Mouse (Mus musculus) limb, embryonic 10.5 days (tissue): ENCODE results near the gene Wnt9a. TPM values are rescaled to one million over a fixed set of nuclear protein-coding genes. Genes with fewer than 3 reads are reported as not detected.
A peak's percentile ranks its signal among the peaks of the same experiment; 100 is the strongest.
"Not testable (repeated sequence)": the region's sequence is repeated elsewhere in the genome, so short reads cannot be mapped to it uniquely, and the experiment has no call there.

ENCODE experiments used
- DNase-seq: peaks from one replicate; pipeline ENCODE4 v3.0.0-alpha.2; 2017; ENCODE audit warnings: low spot score
- H3K27ac ChIP-seq: fragments of 300-500 bp; sonication (generic); 2 replicates; pipeline ENCODE4 v1.5.1; 2016; ENCODE audit warnings: mild to moderate bottlenecking
- H3K27me3 ChIP-seq: fragments of 300-500 bp; sonication (generic); 2 replicates; pipeline ENCODE4 v1.6.1; 2016; ENCODE audit warnings: low read depth, mild to moderate bottlenecking; ENCODE audit not compliant: poor library complexity, severe bottlenecking
- H3K36me3 ChIP-seq: fragments of 300-500 bp; sonication (generic); 2 replicates; pipeline ENCODE4 v1.6.1; 2016; ENCODE audit warnings: mild to moderate bottlenecking, moderate library complexity
- H3K4me1 ChIP-seq: fragments of 300-500 bp; sonication (generic); 2 replicates; pipeline ENCODE4 v1.6.1; 2016
- H3K4me3 ChIP-seq: fragments of 300-500 bp; sonication (generic); 2 replicates; pipeline ENCODE4 v1.5.1; 2016; ENCODE audit warnings: mild to moderate bottlenecking, moderate library complexity
- H3K9me3 ChIP-seq: fragments of 300-500 bp; sonication (generic); replicated peaks from 2 replicates; pipeline ENCODE4 v1.6.1; 2016; ENCODE audit warnings: mild to moderate bottlenecking
- WGBS: fragments of 180-500 bp; shearing (Covaris S2); methylation state at CpG from one replicate; pipeline ENCODE4 v1.1.7; 2016; 5-methylcytosine and 5-hydroxymethylcytosine counted together
- polyA plus RNA-seq: library from polyadenylated mRNA; unstranded; fragments of >200 nt; fragmentation: Nextera tagmentation; extraction: Ambion mirVana; gene quantifications from 2 replicates; pipeline ENCODE4 v1.2.1, GENCODE M21; 2016

Gene Wnt9a
- polyA plus RNA-seq, 1 experiment from 2014 or later = 1.8 TPM

DNA sequence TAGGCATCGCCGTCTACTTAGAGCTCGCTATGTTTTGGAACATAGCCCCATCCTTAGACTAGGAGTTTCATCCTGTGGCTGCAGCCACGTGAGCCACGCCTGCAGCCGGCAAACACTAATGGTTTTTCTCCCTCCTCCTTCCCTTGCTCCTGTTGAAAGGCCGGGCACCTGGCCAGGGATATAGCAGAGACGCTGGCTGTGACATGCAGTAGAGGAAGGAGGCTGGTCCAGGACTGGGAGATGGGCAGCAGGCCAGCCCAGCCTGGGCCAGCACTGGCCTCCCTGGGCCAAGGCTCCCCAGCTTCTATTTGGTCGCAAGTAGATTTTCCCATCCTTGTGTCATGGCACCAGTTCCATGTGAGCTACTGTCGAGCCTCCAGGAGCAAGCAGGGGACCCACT, 23.8 kb upstream of the Wnt9a start:
- H3K9me3 ChIP-seq = no peaks in the 10 kb centered on the region
- no peaks in the 10 kb centered on the region for H3K36me3 ChIP-seq
- H3K4me1 ChIP-seq = no peaks in the 10 kb centered on the region; the same call in 1 of the 2 replicates
- H3K27me3 ChIP-seq = peaks cover 90% of the 10 kb centered on the region
- DNase-seq = no peak
- 90% methylated on average over 10 of the region's 10 CpGs for WGBS
- no peak overlapping the region for H3K4me3 ChIP-seq
- H3K27ac ChIP-seq = no peak overlapping the region

DNA sequence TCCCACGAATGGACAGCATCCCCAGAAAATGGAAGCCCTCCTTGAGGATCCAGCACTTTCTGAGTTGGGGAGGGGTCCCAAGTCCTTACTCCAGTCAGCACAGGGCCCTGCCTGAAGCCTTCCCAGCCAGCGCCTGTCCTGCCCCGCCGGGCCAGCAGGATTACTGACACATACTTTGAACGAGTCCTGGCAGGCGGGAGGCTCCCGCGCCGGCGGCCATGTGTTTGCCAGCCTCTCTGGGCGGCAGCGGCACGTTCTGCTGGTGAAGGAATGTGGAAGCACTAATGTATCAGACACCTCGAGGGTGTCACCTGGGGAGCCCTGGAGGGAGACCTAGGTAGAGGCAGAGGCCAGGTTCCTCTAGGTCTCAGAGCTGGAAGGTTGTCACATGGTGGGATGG, 22.6 kb upstream of the Wnt9a start:
- Histone ChIP-seq H3K27me3 (peaks cover 94% of the 10 kb centered on the region), H3K4me3 (no peak overlapping the region), H3K36me3 (no peaks in the 10 kb centered on the region), H3K9me3 (no peaks in the 10 kb centered on the region), H3K27ac (no peak overlapping the region), H3K4me1 (peaks cover 8% of the 10 kb centered on the region)
- DNase-seq = no peak
- 25% methylated on average over 14 of the region's 14 CpGs for WGBS

DNA sequence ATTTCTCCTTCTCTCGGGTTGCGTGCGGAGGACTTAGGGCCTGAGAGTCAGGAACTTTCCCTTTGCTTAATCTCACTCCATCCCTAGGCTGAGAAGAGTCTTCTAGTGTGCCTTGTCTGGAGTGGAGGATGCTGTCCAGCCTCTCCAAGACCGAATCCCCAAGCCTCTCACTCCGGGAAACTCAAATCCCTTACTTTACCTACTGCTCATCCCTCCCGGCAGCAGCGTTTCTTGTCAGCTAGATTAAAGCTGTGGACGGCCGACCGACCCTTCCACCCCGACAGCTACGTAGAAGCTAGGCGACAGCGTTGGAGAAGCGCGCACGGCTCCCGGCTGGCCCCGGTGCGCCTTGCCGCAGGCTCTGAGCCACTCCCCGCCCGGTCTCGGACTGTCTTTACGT, 17.0 kb upstream of the Wnt9a start:
- no peaks in the 10 kb centered on the region for H3K9me3 ChIP-seq
- DNase-seq = peak; percentile 64
- H3K27me3 ChIP-seq = peaks cover 97% of the 10 kb centered on the region
- H3K4me3 ChIP-seq = peak overlapping the region; percentile 43; the same call in 1 of the 2 replicates
- H3K4me1 ChIP-seq = peaks cover 23% of the 10 kb centered on the region
- no peak overlapping the region for H3K27ac ChIP-seq
- H3K36me3 ChIP-seq = no peaks in the 10 kb centered on the region
- WGBS = under 1% methylated on average over 25 of the region's 25 CpGs

DNA sequence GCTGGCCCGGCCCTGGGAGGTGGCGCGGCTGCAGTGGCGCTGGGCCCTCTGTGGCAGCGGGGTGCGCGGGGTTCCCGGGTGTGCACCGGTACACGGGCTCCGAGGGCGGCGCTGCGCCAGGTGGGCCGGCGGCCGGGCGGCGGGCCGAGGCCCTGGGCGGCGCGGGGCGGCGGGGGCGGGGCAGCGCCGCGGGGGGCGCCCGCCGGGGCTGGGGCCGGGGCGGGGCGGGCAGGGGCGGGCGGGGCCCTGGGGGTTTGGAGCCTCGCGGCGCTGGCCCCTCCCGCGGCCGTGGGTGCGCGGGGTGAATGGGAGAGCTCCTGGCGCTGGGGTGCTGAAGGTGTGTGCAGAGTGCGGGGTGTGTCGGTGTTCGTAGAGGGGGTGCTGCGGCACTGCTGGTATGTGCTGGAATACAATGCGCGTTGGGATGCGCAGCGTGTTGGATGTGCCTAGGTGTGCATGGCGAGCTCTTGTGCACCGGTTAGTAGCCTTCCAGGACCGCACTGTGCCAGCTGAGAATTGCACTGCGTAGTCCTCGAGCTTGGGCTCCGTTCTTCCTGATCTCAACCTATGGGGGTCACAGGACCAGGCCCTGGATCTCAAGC, 15.9 kb upstream of the Wnt9a start, which contains the start of gene Wnt3a:
Gene Wnt3a, minus strand, starts transcription at position 51 of the 602 bp plus-strand sequence.
- H3K36me3 ChIP-seq = no peaks in the 10 kb centered on the region
- no peaks in the 10 kb centered on the region for H3K9me3 ChIP-seq
- peak within 1 kb of the TSS; percentile 43 for H3K4me3 ChIP-seq
- peaks cover 94% of the 10 kb centered on the region for H3K27me3 ChIP-seq
- H3K4me1 ChIP-seq = peaks cover 23% of the 10 kb centered on the region
- no peak within 1 kb of the TSS for H3K27ac ChIP-seq
- peak; percentile 44 for DNase-seq
- 5% methylated on average over 60 of the region's 60 CpGs for WGBS

DNA sequence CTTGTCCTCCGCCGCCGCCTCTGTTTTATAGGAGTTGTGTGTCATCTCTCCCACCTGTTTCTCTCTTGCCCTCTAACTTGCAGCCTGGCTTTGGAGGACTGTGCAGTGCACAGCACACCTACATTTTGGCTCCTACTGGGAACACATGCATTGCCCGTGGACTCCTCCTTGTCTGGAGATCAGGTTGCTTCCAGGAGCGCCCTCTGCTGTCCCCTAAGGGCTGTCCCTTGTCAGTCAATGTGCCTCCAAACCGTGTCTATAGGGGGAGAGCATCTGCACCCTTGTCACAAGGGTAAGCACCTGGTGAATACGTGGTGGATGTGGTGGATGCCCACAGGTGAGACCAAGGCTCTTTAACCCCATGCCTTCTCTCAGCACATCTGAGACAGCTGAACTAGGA, 13.1 kb upstream of the Wnt9a start:
- H3K36me3 ChIP-seq = no peaks in the 10 kb centered on the region
- no peak overlapping the region for H3K4me3 ChIP-seq
- H3K27ac ChIP-seq = no peak overlapping the region
- no peak for DNase-seq
- peaks cover 21% of the 10 kb centered on the region for H3K4me1 ChIP-seq
- 21% methylated on average over 7 of the region's 7 CpGs for WGBS
- peaks cover 93% of the 10 kb centered on the region for H3K27me3 ChIP-seq
- H3K9me3 ChIP-seq = no peaks in the 10 kb centered on the region

DNA sequence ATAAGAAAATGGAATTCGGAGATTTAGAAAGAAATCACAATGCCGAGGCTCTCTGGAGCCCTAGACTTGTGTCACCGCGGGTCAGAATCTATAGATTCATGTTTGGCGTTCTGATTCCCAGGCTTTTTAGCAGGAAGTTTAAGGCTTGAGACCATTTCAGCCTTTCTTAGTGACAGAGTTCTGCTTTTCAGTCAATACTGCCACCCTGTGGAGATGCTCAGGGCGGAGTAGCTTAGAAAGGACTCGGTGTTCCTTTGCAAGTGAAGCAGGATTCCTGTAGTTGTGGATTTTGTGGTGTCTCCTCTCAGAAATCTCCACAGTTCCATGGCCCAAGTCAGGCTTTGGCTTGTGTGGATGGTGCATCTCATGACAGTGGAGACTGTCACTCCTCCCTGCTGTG, 8.8 kb upstream of the Wnt9a start:
- Histone ChIP-seq H3K36me3 (no peaks in the 10 kb centered on the region), H3K4me3 (no peak overlapping the region), H3K9me3 (no peaks in the 10 kb centered on the region), H3K27ac (no peak overlapping the region), H3K27me3 (peaks cover 84% of the 10 kb centered on the region), H3K4me1 (no peaks in the 10 kb centered on the region)
- no peak for DNase-seq
- 22% methylated on average over 7 of the region's 7 CpGs for WGBS

DNA sequence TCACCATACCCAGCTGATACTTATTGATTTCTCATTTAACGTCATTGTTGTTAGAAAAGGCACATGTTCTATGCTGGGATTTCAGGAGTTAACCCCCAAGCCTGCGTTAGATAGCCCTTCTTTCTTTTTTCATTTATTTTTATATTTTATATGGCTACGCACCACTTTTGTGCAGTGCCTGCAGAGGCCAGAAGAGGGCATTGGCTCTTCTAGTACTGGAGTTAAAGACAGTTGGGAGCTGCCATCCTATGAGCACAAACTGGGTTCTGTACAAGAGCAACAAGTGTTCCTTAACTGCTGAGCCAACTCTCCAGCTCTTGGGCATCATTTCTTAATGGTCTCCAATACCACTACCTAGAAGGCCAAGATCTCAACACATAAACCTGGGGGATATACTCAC, 6.5 kb upstream of the Wnt9a start:
- H3K36me3 ChIP-seq = no peaks in the 10 kb centered on the region
- peaks cover 90% of the 10 kb centered on the region for H3K27me3 ChIP-seq
- peaks cover 9% of the 10 kb centered on the region for H3K4me1 ChIP-seq
- H3K9me3 ChIP-seq = no peaks in the 10 kb centered on the region
- H3K4me3 ChIP-seq = no peak overlapping the region
- 39% methylated on average over 3 of the region's 3 CpGs for WGBS
- DNase-seq = no peak
- H3K27ac ChIP-seq = no peak overlapping the region

DNA sequence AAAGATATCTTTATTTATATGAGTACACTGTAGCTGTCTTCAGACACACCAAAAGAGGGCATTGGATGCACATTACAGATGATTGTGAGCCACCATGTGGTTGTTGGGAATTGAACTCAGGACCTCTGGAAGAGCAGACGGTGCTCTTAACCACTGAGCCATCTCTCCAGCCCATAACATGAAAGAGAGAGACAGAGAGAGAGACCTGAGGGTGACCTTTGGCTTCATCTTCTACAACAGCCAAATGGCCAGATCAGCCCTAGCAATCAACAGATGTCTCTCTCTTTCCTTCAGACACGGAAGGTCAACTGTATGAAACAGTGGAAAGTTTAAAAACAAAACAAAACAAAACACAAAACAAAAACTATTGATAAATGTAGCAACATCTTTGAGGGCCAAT, 5.7 kb upstream of the Wnt9a start:
- DNase-seq, H3K4me3 ChIP-seq, H3K9me3 ChIP-seq, H3K36me3 ChIP-seq, H3K27ac ChIP-seq: not testable (repeated sequence)
- Histone ChIP-seq H3K4me1 (peaks cover 18% of the 10 kb centered on the region), H3K27me3 (peaks cover 91% of the 10 kb centered on the region)
- 60% methylated on average over 2 of the region's 2 CpGs for WGBS

DNA sequence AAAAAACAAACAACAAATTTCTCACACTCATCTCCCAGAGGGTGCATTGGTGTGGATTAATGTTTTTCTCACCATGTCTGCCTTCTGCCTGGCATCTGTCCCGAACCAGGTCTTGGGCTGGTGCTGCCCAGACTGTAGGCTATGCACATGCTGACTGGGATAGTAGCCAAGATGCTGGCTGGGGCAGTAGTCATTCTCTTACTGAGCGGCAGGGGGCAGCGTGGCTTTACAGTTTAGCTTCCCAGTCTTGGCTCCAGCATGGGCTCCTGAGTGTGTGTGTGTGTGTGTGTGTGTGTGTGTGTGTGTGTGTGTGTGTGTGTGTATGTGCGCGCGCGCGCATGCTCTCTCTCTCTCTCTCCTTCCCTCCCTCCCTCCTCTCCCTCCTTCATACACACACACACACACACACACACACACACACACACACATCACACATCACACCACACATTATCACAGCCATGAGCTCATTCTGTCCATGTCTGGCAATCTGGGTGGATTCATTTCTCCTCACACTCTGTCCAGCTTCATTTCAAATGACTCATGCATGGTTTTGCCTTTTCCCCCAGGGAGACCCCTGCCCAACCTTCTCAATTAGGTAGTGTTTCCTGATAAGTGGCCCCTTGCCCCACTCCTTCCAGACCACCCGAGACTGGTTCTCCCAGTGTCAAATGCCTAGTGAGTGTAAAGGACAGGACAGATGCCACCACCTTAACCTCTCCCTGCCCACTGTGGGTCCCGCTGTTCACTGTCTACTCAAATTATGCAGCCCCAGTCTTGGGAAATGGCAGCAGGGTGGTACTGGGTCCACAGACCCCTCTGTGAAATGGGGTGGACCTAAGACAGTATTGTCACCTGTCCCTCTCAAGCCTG, 3.8 kb upstream of the Wnt9a start:
- 33% methylated on average over 5 of the region's 10 CpGs for WGBS

DNA sequence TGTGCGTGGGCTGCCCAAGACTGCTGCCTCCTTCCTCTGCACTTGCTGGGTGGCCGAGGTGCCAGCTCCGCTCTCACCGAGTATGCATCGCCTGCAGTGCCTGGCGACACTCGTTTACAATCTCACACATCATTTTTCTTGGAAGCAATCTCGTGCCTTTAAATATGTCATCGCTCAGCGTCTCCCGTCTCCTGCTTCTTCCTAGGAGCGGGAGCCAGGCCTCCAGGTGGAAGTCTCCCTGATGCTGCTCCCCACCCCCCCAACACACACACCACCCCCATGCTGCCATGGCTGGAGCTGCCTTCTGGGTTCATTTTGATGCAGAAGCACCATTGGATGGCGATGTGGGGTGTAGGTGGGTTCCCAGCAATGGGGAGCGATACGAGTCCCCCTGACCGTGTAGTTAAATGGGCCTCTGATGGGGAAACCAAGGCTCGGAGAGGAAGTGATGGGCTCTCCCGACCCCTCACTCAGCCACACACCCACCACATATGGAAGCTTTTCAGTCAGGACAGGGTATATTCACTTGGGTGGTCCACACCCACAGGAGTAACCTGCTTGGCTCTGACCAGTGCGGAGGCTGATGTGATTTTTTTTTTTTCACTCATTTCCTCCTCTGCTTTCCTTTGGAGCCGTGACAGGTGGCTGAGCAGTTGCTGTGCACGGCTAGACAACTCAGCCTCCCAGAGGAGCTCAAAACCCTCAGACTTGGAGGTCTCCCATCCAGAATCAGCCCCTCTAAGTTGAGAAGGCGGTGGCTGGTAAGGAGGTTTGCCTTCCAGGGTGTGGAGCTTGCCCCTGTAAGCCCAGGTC, 1.5 kb upstream of the Wnt9a start:
- Histone ChIP-seq H3K36me3 (no peaks in the 10 kb centered on the region), H3K27ac (no peak overlapping the region), H3K4me1 (peaks cover 57% of the 10 kb centered on the region), H3K4me3 (peak overlapping the region; percentile 69), H3K27me3 (peaks cover 91% of the 10 kb centered on the region), H3K9me3 (no peaks in the 10 kb centered on the region)
- 27% methylated on average over 22 of the region's 22 CpGs for WGBS
- DNase-seq = no peak

More for the DNA sequence above, 3.8 kb upstream of the Wnt9a start:
- Histone ChIP-seq H3K36me3 (no peaks in the 10 kb centered on the region), H3K27me3 (peaks cover 91% of the 10 kb centered on the region), H3K27ac (no peak overlapping the region), H3K9me3 (no peaks in the 10 kb centered on the region), H3K4me3 (no peak overlapping the region), H3K4me1 (peaks cover 34% of the 10 kb centered on the region)
- peak; percentile 81 for DNase-seq

DNA sequence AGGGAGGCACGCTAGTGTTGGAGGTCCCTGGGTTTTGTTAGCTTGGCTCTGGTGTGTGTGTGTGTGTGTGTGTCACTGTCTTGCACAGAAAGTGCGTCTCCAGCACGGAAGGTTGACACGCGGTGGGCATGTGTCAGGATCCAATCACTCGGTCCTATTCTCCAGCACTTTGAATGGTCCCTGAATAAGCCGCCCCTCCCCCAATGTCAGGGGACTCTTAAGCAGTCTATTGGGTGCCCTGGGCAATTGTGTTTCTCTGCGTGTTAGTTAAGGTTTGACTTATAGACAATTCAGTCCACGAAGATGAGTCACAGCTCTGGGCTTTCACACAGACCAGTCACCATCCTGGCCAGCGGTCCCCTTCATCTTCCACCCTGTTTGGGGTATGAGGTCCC, 910 bp upstream of the Wnt9a start:
- Histone ChIP-seq H3K4me1 (peaks cover 57% of the 10 kb centered on the region), H3K27me3 (peaks cover 91% of the 10 kb centered on the region), H3K36me3 (no peaks in the 10 kb centered on the region), H3K27ac (peak overlapping the region; percentile 71; the same call in 1 of the 2 replicates), H3K9me3 (no peaks in the 10 kb centered on the region), H3K4me3 (peak overlapping the region; percentile 69)
- no peak for DNase-seq
- whole genome bisulfite sequencing = 14% methylated on average over 10 of the region's 10 CpGs

DNA sequence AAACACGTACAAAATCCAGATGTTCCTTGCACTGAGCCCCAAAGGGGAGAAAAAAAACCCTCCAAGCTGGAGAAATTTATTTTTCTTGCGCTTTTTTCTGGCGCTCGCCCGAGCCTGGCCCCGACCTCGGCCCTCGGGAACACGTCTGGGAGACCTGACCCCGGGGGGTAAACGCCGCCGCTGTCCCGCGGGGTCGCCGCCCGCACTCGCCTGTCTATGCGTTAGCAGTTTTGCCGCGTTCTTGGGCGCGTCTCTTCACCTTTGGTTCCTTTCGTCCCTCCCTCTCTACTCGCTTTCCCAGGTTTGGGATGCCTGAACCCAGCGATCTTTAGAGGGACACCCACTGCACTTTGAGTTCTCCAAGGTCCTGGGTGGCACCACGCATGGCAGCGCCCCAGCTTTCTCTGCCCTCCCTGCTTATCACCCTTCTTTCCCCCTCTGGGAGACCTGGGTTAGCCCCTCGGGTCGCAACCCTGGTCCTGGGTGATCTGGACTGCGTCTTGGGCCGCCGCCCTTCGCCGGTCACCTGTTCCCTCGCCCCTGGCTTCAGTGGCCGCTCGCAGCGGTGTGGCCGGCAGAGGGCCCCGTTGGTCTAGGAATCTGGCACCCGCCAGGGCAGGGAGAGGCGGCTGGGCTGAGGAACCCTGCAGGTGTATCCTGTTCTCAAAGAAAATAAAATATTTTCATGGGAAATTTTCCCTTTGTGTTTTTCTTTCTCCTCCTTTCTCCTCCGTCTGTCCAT, 865 bp downstream of the Wnt9a start:
- H3K4me1 ChIP-seq = peaks cover 68% of the 10 kb centered on the region
- no peaks in the 10 kb centered on the region for H3K9me3 ChIP-seq
- peak overlapping the region; percentile 69 for H3K4me3 ChIP-seq
- H3K36me3 ChIP-seq = no peaks in the 10 kb centered on the region
- 0 out of 2 replicates have a peak overlapping the region, but pooled peaks have one; percentile 75 for H3K27ac ChIP-seq
- peak; percentile 90 for DNase-seq
- peaks cover 96% of the 10 kb centered on the region for H3K27me3 ChIP-seq
- WGBS = under 1% methylated on average over 45 of the region's 45 CpGs
